Comparison of ENCODE assay signal across 8 mouse cellular contexts in the genomic region with DNA sequence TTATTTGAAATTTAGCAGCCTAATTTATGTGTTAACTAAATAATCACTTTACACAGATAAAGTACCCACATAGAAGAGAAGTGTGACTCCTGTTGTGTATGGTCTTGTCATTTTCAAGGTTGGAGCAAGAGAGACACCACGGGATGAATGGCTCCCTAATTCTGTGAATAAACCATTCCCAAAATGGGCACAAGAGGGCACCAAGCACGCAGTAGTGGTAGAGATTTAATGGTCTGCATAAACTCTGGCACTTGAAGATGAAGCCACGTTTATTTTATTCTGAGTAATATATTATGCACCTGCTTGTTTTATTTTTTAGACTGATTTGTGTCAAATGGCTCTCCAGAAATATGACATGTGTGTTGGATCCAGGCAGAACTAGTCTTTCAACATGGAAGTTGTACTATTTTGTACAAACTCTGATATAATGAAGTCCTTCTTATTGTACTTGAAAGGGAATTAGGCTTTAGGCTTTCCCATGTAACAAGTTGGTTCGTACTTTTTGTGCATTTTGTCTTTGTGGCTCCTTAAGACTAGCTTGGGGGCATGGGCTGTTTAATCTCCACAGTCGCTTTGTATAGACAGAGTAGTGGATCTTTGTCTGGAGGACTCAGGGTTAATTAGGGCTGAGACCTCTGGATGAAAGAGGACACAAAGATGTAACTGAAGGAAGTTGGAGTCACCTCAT.
DNase-seq lines count a peak whose midpoint lies in the region; ATAC-seq lines count a peak whose summit lies in the region.

No protein-coding gene starts in this region.

- H3K4me1 ChIP-seq in hindbrain, embryonic 15.5 days (replicated peaks), result peaks cover 4% of the 10 kb centered on the region; the same call in 1 of the 2 replicates
- H3K4me1 ChIP-seq in neural tube, embryonic 13.5 days (replicated peaks), result peaks cover 8% of the 10 kb centered on the region; the same call in 1 of the 2 replicates

- H3K36me3 ChIP-seq in hindbrain, embryonic 15.5 days, result no peaks in the 10 kb centered on the region
- H3K36me3 ChIP-seq in neural tube, embryonic 13.5 days, result no peaks in the 10 kb centered on the region

- H3K27ac ChIP-seq in hindbrain, embryonic 15.5 days (replicated peaks), result no peak overlapping the region
- H3K27ac ChIP-seq in neural tube, embryonic 13.5 days (replicated peaks), result no peak overlapping the region

- 0 out of 2 replicates have a peak, but pooled peaks have one; percentile 42 for ATAC-seq in hindbrain, embryonic 15.5 days (ENCODE audit: low FRiP score, low read depth)
- ATAC-seq in neural tube, embryonic 13.5 days (ENCODE audit: low read depth), result peak; percentile 75; the same call in 1 of the 2 replicates

- peak; percentile 48 for DNase-seq in left cerebral cortex, adult 11 months (ENCODE audit: low spot score)
- no peak for DNase-seq in left cerebral cortex, adult 8-10 months (ENCODE audit: low spot score in 2 of 2)
- DNase-seq in ZHBTc4 (ENCODE audit: low read depth, low spot score), result peak; percentile 40
- DNase-seq in embryo, embryonic 11 days, result peak; percentile 78
- DNase-seq in left cerebral cortex, postnatal 4 days, result peak; percentile 65
- no peak for DNase-seq in T-cell, adult 2 months (ENCODE audit: low spot score)

- 22% methylated on average over 5 of the region's 5 CpGs for WGBS in hindbrain, embryonic 15.5 days
- 15% methylated on average over 5 of the region's 5 CpGs for WGBS in neural tube, embryonic 13.5 days

- no peak overlapping the region for H3K4me2 ChIP-seq in hindbrain, embryonic 15.5 days
- no peak overlapping the region for H3K4me2 ChIP-seq in neural tube, embryonic 13.5 days

- peaks cover 14% of the 10 kb centered on the region for H3K27me3 ChIP-seq in hindbrain, embryonic 15.5 days
- H3K27me3 ChIP-seq in neural tube, embryonic 13.5 days, result peaks cover 21% of the 10 kb centered on the region

- no peaks in the 10 kb centered on the region for H3K9me3 ChIP-seq in hindbrain, embryonic 15.5 days
- H3K9me3 ChIP-seq in neural tube, embryonic 13.5 days, result no peaks in the 10 kb centered on the region

- intact Hi-C loops in left cerebral cortex, postnatal 4 days (cut with DNase I), result loop anchor here (5.0 to 10.0 kb wide), 3 partner anchors 1378 to 1501 kb away; no protein-coding TSS in a partner anchor

- H3K9ac ChIP-seq in hindbrain, embryonic 15.5 days, result no peak overlapping the region
- H3K9ac ChIP-seq in neural tube, embryonic 13.5 days, result no peak overlapping the region

- H3K4me3 ChIP-seq in hindbrain, embryonic 15.5 days, result no peak overlapping the region
- H3K4me3 ChIP-seq in neural tube, embryonic 13.5 days, result no peak overlapping the region

Comparison
In these comparisons a context has a peak if more than half of its experiments do, and no peak if none do; other contexts are left out.
1. DNase-seq: peak in left cerebral cortex, adult 11 months (single experiment), ZHBTc4 (single experiment), embryo, embryonic 11 days (single experiment) and left cerebral cortex, postnatal 4 days (single experiment); none in left cerebral cortex, adult 8-10 months (0 of 2) and T-cell, adult 2 months (single experiment).